Mouse (Mus musculus): ENCODE data around the gene R3hdml.

The R3hdml gene

DNA sequence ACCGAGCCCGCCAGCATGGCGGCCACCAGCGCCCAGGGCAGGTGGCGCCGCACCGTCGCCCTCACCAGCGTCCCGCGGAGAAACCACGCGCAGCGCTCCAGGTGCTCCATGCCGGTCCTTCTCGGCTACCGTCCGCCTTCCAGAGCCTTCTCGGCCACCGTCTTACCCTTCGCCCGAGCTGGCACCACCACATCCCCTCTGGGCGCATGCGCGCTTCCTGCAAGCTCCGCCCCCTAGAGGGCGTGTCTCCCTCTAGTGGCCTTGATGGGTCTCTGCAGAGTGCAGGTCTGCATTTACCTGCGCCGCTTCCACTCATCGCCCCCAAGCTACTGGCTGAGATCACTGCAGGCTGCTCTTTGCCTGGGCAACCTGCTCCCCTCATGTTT, 19.7 kb upstream of the R3hdml start, which contains the start of gene Fitm2:
TSS of gene Fitm2 (minus strand) at position 164 of the 386 bp plus-strand sequence.
- peak; percentile 94 for DNase-seq (ENCODE audit: low spot score)

DNA sequence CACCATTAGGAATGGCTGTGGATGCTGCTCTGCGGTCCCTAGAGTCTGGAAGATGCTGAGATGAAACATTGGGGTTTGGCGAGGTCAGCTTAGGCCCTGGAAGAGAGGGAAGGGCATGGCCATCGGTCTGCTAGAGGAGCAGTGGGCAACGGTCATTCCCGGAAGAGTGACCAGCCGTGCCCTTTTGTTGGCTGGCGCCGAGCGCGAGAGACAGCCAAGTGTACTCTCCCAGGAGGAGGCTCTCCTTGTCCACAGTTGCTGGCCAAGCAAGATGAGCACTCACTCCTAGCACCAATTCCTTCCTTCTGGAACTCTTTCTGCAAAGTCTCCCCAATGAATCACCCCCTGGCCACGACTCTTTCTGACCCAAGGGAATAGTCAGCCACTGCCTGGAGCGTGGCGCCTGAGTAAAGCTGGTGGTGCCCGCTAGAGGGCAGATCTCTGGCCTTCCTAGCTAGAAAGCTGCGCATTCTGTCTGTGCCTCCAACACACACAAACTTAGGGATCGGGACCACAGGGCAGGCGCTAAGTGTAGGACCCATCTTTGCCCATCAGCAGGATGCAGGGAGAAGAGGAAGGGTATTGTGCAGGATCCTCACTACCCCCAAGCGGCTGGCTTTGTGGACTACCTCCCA, 11.8 kb upstream of the R3hdml start:
- no peak for DNase-seq (ENCODE audit: low spot score)

DNA sequence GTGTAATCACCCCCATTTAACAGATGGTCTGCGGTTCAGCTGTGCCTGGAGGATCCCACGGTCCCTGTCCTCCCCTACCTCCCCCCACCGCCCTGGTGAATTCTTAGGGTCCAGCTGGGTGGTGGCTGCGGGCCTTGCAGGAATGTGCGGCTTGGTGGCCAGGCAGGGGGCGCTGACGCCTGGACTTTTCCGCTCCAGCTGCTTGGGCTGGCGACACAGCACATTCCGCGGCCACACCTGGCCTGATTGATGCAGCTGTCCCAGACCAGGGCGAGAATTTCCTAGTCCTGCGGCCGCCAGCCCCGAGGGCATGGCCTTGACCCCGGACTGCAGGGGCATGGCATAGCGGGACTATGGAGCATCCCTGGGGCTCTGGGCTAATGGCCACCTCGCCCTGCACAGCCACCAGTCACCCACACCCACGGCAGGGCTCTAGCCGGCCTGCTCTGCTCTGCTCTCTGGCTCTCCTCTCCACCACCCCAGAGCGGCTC, 10.5 kb upstream of the R3hdml start:
- DNase-seq (ENCODE audit: low spot score), result no peak

- DNase-seq (ENCODE audit: low spot score), result no peak
Observed at GRCm38 (mm10) chr2:163487360-163487759, 4.8 kb upstream of the R3hdml start.

- DNase-seq (ENCODE audit: low spot score), result no peak
Observed at GRCm38 (mm10) chr2:163489725-163490291, 2.3 kb upstream of the R3hdml start.

DNA sequence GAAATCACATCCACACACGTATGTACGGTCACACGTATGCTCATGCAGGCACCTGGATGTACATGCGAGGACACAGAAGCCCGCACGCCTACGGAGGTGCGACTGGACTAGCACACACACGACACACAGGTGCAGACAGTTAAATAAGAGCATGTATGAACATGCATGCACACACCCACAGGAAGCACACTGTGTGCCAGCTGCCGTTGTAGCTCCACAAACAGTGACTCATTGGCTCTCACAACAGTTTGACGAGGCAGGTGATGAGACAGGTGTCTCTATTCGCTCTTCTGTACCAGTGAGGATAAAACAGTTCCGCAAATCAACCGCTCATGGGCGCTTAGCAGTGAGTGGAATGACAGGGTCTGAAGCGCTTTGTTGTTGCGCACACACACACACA, 1.5 kb upstream of the R3hdml start:
- no peak for DNase-seq (ENCODE audit: low spot score)

GRCm38 (mm10) chr2:163491351-163491750, 767 bp upstream of the R3hdml start:
- no peak for DNase-seq (ENCODE audit: low spot score)

DNA sequence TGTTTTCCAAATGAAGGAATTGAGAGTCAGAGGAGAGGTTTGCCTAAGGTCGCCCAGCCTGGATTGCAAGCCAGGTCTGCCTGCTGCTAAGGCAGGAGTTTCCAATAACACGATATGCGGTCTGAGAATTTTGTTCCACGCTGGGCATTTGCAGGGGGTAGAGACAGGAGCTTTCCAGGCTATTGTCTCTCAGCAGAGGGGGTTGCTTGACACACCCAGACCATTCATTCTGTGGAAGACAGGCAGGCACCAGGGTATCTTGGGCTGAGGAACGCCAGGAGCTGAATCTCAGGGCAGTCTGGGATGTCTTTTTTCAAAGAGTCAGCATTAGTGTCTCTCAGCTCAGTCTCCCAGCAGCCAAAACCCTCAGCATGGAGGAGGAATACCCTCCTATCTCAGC, 913 bp downstream of the R3hdml start:
- no peak for DNase-seq (ENCODE audit: low spot score)

- no peak for DNase-seq (ENCODE audit: low spot score)
Observed at GRCm38 (mm10) chr2:163493976-163494375, 1.9 kb downstream of the R3hdml start.

- no peak for DNase-seq (ENCODE audit: low spot score)
Observed at GRCm38 (mm10) chr2:163494456-163494855, 2.3 kb downstream of the R3hdml start.

DNA sequence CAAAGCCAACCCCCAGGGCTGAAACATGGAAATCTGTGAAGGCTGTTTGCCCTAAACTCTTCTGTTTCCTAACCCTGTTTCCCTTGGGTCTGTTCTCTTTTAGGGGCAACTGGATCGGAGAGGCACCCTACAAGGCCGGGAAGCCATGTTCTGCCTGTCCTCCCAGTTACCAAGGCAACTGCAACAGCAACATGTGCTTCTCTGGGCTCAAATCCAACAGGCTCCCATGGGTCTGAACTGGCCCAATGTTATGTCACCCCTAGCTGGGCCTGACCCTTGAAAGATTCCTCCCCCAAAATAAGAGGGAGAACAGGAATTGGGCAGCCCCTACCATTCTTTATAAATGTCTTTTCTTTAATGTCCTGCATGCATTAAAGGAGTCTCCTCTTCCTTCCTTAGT, 10.1 kb downstream of the R3hdml start:
- no peak for DNase-seq (ENCODE audit: low spot score)

GRCm38 (mm10) chr2:163503191-163503590, 11.1 kb downstream of the R3hdml start:
- DNase-seq (ENCODE audit: low spot score), result no peak

- no peak for DNase-seq (ENCODE audit: low spot score)
Observed at GRCm38 (mm10) chr2:163506300-163507004, 14.3 kb downstream of the R3hdml start, which contains the start of gene Hnf4a. TSS of gene Hnf4a (plus strand) at chr2:163506808.

GRCm38 (mm10) chr2:163525761-163526243, 33.7 kb downstream of the R3hdml start:
- no peak for DNase-seq (ENCODE audit: low spot score)

GRCm38 (mm10) chr2:163527497-163527896, 35.4 kb downstream of the R3hdml start:
- no peak for DNase-seq (ENCODE audit: low spot score)

- DNase-seq (ENCODE audit: low spot score), result no peak
Observed at GRCm38 (mm10) chr2:163530418-163530817, 38.3 kb downstream of the R3hdml start.

DNA sequence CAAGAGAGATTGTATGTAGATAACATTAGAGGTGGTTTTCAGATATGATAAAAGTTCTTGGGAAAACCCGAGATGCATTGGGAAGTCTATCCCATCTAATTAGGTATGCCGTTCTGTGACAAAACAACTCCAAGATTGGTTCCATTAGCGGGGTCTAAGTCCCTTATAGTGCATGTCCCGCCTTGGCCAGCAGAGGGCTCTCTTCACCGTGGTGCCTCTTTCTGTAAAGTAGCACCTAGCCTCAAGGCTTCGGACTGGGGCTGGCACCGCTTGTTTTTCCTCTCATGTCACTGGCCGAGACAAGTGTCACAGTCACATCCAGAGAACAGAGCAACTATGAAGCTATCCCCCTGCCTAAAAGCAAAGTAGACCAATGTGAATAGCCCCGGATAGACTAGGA, 39.8 kb downstream of the R3hdml start:
- peak; percentile 51 for DNase-seq (ENCODE audit: low spot score)

DNA sequence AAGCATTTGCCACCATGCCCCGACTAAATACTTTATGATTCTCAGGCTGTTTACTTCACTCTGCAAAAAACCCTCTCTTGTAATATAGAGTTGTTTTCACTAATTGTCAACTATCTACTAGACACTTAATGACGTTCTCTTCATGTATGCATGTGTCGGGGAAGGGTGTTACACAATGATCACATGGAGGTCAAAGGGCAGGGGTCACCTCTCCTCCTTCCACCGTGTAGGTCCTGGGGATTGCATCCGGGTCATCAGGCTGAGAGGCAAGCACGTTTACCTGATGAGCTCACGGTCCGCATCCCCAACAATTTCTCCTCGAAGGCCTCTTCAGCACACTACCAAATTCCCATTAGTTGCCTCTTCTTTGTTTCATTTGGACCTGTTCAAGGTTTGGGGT, 41.1 kb downstream of the R3hdml start:
- no peak for DNase-seq (ENCODE audit: low spot score)

- DNase-seq (ENCODE audit: low spot score), result peak; percentile 80
Observed at GRCm38 (mm10) chr2:163534958-163535524, 42.9 kb downstream of the R3hdml start.

DNA sequence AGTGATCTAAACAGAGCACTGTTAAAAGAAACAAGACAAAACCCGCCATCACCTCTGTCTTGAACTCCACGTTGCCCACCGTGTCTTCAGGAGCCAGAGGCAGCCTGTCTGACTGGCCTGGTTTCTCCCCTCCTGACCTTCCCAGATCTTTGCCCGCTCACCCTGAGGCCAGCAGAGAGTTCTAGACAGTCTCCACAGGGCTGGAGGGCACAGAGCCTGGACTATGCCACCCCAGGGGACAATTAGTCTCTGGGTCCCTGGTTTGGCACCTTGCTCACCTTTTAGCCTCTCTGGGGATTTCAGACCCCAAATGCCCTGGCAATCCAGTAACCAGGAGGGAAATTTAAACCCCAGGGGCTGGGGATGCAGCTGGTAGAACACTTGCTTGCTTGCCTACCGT, 45.3 kb downstream of the R3hdml start:
- DNase-seq (ENCODE audit: low spot score), result no peak

DNA sequence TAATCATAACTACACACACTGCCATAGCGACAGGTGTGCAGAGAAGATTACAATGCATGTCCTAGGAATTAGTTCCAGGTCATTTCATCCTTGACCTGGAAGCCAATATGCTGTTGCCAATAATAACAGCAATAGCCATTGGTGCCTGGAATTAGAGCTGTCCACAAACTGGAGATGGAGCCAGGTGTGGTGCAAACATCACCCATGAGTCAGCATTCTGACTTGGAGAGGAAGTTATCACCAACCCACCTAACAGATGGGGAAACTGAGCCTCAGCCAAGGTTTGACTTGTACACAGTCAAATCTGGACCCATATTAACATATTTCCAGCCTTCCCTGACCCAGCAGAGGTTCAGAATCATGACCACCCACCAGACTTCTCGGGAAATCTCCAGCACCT, 46.3 kb downstream of the R3hdml start:
- no peak for DNase-seq (ENCODE audit: low spot score)

DNA sequence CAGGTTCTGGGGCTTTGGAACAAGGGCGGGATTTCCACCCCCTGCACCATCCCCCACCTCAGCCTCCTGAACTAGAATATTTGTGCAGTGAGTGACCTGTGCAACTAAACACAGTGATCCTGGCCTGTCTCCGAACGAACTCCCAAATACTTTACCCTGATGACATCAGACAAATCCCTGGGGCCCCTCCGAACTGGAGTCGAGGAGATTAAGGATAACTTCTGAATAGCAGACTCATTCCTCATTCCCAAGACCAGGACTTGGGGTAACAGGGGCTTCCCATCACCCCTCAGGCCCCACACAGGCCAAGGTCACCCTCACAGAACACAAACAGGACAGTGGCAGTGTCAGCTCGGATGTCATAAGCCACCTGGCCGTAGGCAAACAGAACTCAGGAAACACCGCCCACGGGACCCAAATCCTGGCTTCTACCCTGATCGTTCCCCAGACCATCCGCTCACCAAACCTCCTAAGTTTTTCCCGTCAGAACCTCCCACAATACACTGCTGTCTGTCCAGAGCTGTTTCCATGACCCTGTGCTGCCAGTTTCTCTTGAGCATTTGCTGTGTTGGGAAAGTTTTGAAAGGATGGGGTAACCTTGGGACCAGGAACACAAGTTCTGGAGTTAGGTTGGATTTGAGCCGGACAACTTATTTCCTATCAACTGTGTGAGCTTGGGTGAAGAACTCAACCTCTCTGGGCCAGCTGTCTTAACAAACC, 47.4 kb downstream of the R3hdml start:
- no peak for DNase-seq (ENCODE audit: low spot score)

All from left cerebral cortex, adult 11 months (tissue).